Comparison of ENCODE assay signal across 14 mouse cellular contexts in the genomic region with DNA sequence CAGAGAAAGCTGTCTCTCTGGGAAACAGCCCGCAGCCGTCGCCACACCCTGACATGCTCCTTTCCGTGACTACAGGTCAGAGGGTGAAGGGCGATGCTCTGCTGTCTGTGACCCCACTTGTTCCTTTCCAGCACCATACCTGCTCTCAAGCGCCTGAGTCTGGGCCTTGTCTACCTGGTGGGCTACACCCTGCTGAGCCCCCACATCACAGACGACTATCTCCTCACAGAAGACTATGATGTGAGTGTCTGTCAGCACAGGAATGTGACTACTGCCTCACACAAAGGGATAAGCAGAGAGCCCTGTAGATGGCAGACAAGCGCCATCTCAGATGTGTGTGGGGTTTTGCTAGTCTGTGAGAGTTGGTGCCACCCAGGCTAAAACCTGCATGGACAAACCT. TPM values are rescaled to one million over a fixed set of nuclear protein-coding genes. Genes with fewer than 3 reads are reported as not detected.
A peak's percentile ranks its signal among the peaks of the same experiment; 100 is the strongest.
DNase-seq lines count a peak whose midpoint lies in the region; ATAC-seq and TF ChIP-seq lines count a peak whose summit lies in the region.
"Had no signal": no experiment of that assay in that cellular context is flagged by ENCODE, and none has a peak within 500 bp of the region (broad histone marks: within the 10 kb centered on the region; RNA-seq: fewer than 3 reads in every experiment).

No protein-coding gene starts in this region.

- no peak overlapping the region for H3K4me2 ChIP-seq in hindbrain, embryonic 11.5 days (replicated peaks; ENCODE audit: low read depth, low read length)
- H3K4me2 ChIP-seq in hindbrain, embryonic 16.5 days (ENCODE audit: low read length), result no peak overlapping the region
- no peak overlapping the region for H3K4me2 ChIP-seq in neural tube, embryonic 14.5 days (ENCODE audit: low read depth, low read length)
- no peak overlapping the region for H3K4me2 ChIP-seq in neural tube, embryonic 15.5 days
- H3K4me2 ChIP-seq: embryonic facial prominence, embryonic 13.5 days had no signal

- H3K4me3 ChIP-seq in hindbrain, embryonic 11.5 days (ENCODE audit: low read depth, low read length), result no peak overlapping the region
- no peak overlapping the region for H3K4me3 ChIP-seq in hindbrain, embryonic 16.5 days (ENCODE audit: low read length)
- no peak overlapping the region for H3K4me3 ChIP-seq in neural tube, embryonic 14.5 days (ENCODE audit: low read depth, low read length)
- H3K4me3 ChIP-seq in neural tube, embryonic 15.5 days (replicated peaks), result no peak overlapping the region
- no peak overlapping the region for H3K4me3 ChIP-seq in bone marrow, adult 2 months (replicated peaks; ENCODE audit: control insufficient read depth, low read depth, low read length)
- H3K4me3 ChIP-seq: embryonic facial prominence, embryonic 13.5 days had no signal

- H3K4me1 ChIP-seq in hindbrain, embryonic 11.5 days (replicated peaks; ENCODE audit: control insufficient read depth, insufficient read depth, low read length), result no peaks in the 10 kb centered on the region
- H3K4me1 ChIP-seq in hindbrain, embryonic 16.5 days (ENCODE audit: control insufficient read depth, insufficient read depth, low read depth, low read length), result no peaks in the 10 kb centered on the region
- no peaks in the 10 kb centered on the region for H3K4me1 ChIP-seq in neural tube, embryonic 14.5 days (ENCODE audit: control insufficient read depth, insufficient read depth, low read length)
- H3K4me1 ChIP-seq in neural tube, embryonic 15.5 days, result no peaks in the 10 kb centered on the region
- no peaks in the 10 kb centered on the region for H3K4me1 ChIP-seq in bone marrow, adult 2 months (ENCODE audit: control insufficient read depth, insufficient read depth, low read length)

- H3K27me3 ChIP-seq in hindbrain, embryonic 11.5 days (ENCODE audit: control insufficient read depth, insufficient read depth, low read length), result no peaks in the 10 kb centered on the region
- H3K27me3 ChIP-seq in hindbrain, embryonic 16.5 days (replicated peaks; ENCODE audit: control insufficient read depth, insufficient read depth, low read length), result no peaks in the 10 kb centered on the region
- no peaks in the 10 kb centered on the region for H3K27me3 ChIP-seq in neural tube, embryonic 14.5 days (ENCODE audit: control insufficient read depth, insufficient read depth, low read length)
- no peaks in the 10 kb centered on the region for H3K27me3 ChIP-seq in neural tube, embryonic 15.5 days (replicated peaks)
- H3K27me3 ChIP-seq: embryonic facial prominence, embryonic 13.5 days; Patski had no signal

- TF ChIP-seq CTCF in bone marrow, adult 2 months (IDR thresholded peaks at IDR 0.05; ENCODE audit: control insufficient read depth, insufficient read depth, low read length), result peak; percentile 23; the same call in 1 of the 2 replicates

- H3K9me3 ChIP-seq in hindbrain, embryonic 11.5 days (ENCODE audit: control insufficient read depth, low read length), result no peaks in the 10 kb centered on the region
- no peaks in the 10 kb centered on the region for H3K9me3 ChIP-seq in hindbrain, embryonic 16.5 days (ENCODE audit: control insufficient read depth, low read length)
- no peaks in the 10 kb centered on the region for H3K9me3 ChIP-seq in neural tube, embryonic 14.5 days (ENCODE audit: control insufficient read depth, low read length)
- no peaks in the 10 kb centered on the region for H3K9me3 ChIP-seq in neural tube, embryonic 15.5 days (replicated peaks)
- H3K9me3 ChIP-seq: embryonic facial prominence, embryonic 13.5 days had no signal

- 78% methylated on average over 8 of the region's 8 CpGs for WGBS in hindbrain, embryonic 11.5 days
- 72% methylated on average over 8 of the region's 8 CpGs for WGBS in hindbrain, embryonic 16.5 days
- 76% methylated on average over 8 of the region's 8 CpGs for WGBS in neural tube, embryonic 14.5 days
- 82% methylated on average over 8 of the region's 8 CpGs for WGBS in neural tube, embryonic 15.5 days
- WGBS in bone marrow, adult 2 months, result 90% methylated on average over 8 of the region's 8 CpGs

- DNase-seq in hindbrain, embryonic 11.5 days (ENCODE audit: low spot score), result no peak
- DNase-seq in thymus, postnatal 14 days, result peak; percentile 63
- no peak for DNase-seq in ovary, postnatal 14 days (ENCODE audit: low spot score)
- no peak for DNase-seq in adipocyte (ENCODE audit: low spot score)
- DNase-seq: cerebellum, adult 11 months; heart, adult 11 months; lung, postnatal 4 days had no signal

- no peak overlapping the region for H3K9ac ChIP-seq in hindbrain, embryonic 11.5 days (ENCODE audit: low read depth, low read length)
- H3K9ac ChIP-seq in hindbrain, embryonic 16.5 days (ENCODE audit: low read depth, low read length), result no peak overlapping the region
- H3K9ac ChIP-seq in neural tube, embryonic 14.5 days (replicated peaks; ENCODE audit: low read depth, low read length), result no peak overlapping the region
- no peak overlapping the region for H3K9ac ChIP-seq in neural tube, embryonic 15.5 days (replicated peaks)
- H3K9ac ChIP-seq: embryonic facial prominence, embryonic 13.5 days had no signal

- peak; percentile 28; the same call in 1 of the 2 replicates for ATAC-seq in hindbrain, embryonic 11.5 days (ENCODE audit: low FRiP score)
- ATAC-seq in hindbrain, embryonic 16.5 days, result no peak
- ATAC-seq in neural tube, embryonic 14.5 days (ENCODE audit: low read depth), result peak; percentile 33; the same call in 1 of the 2 replicates
- no peak for ATAC-seq in neural tube, embryonic 15.5 days (ENCODE audit: low FRiP score)
- ATAC-seq: inflammation-experienced regulatory T-cells, adult 6 months; Patski had no signal

- TF ChIP-seq POLR2A in bone marrow, adult 2 months (IDR thresholded peaks at IDR 0.05; ENCODE audit: borderline replicate concordance, control insufficient read depth, low read depth, low read length), result no peak

- H3K36me3 ChIP-seq in hindbrain, embryonic 11.5 days (ENCODE audit: control insufficient read depth, insufficient read depth, low read length), result peaks cover 18% of the 10 kb centered on the region
- peaks cover 25% of the 10 kb centered on the region for H3K36me3 ChIP-seq in hindbrain, embryonic 16.5 days (ENCODE audit: control insufficient read depth, insufficient read depth, low read length)
- H3K36me3 ChIP-seq in neural tube, embryonic 14.5 days (ENCODE audit: control insufficient read depth, insufficient read depth, low read length), result peaks cover 47% of the 10 kb centered on the region
- peaks cover 60% of the 10 kb centered on the region for H3K36me3 ChIP-seq in neural tube, embryonic 15.5 days

- H3K27ac ChIP-seq in hindbrain, embryonic 11.5 days (ENCODE audit: low read depth, low read length), result no peak overlapping the region
- no peak overlapping the region for H3K27ac ChIP-seq in hindbrain, embryonic 16.5 days (ENCODE audit: low read depth, low read length)
- H3K27ac ChIP-seq in neural tube, embryonic 14.5 days (ENCODE audit: low read depth, low read length), result no peak overlapping the region
- H3K27ac ChIP-seq in neural tube, embryonic 15.5 days (replicated peaks), result no peak overlapping the region
- no peak overlapping the region for H3K27ac ChIP-seq in bone marrow, adult 2 months (ENCODE audit: control insufficient read depth, insufficient read depth, low read depth, low read length, poor library complexity)
- H3K27ac ChIP-seq: embryonic facial prominence, embryonic 13.5 days had no signal

RNA-seq across cellular contexts. Expression of a gene that starts 10.6 kb away (rescaled TPM):
- polyA plus RNA-seq in hindbrain, embryonic 11.5 days (2014; fragmentation: Nextera tagmentation; extraction: Ambion mirVana), result 196 and 203 TPM in 2 replicates
- polyA plus RNA-seq in hindbrain, embryonic 16.5 days (2015; fragmentation: Nextera tagmentation; extraction: Ambion mirVana), result 104 and 108 TPM in 2 replicates
- polyA plus RNA-seq in neural tube, embryonic 14.5 days (2014; fragmentation: Nextera tagmentation; extraction: Ambion mirVana), result 94.2 and 99.8 TPM in 2 replicates
- 99.9 and 132 TPM in 2 replicates for polyA plus RNA-seq in neural tube, embryonic 15.5 days (2015; fragmentation: Nextera tagmentation; extraction: Ambion mirVana)
- 101 and 149 TPM in 2 replicates for polyA plus RNA-seq in bone marrow, adult 2 months (2011; ENCODE audit: insufficient read depth, insufficient read length, low replicate concordance, missing spikeins)

RNA-seq across cellular contexts. Expression of a gene that starts 10.8 kb away (rescaled TPM):
- 318 and 336 TPM in 2 replicates for polyA plus RNA-seq in hindbrain, embryonic 11.5 days (2014; fragmentation: Nextera tagmentation; extraction: Ambion mirVana)
- 249 and 250 TPM in 2 replicates for polyA plus RNA-seq in hindbrain, embryonic 16.5 days (2015; fragmentation: Nextera tagmentation; extraction: Ambion mirVana)
- 242 and 258 TPM in 2 replicates for polyA plus RNA-seq in neural tube, embryonic 14.5 days (2014; fragmentation: Nextera tagmentation; extraction: Ambion mirVana)
- polyA plus RNA-seq in neural tube, embryonic 15.5 days (2015; fragmentation: Nextera tagmentation; extraction: Ambion mirVana), result 267 and 291 TPM in 2 replicates
- polyA plus RNA-seq in bone marrow, adult 2 months (2011; ENCODE audit: insufficient read depth, insufficient read length, low replicate concordance, missing spikeins), result 143 and 213 TPM in 2 replicates

RNA-seq across cellular contexts. Expression of a gene that starts 37.2 kb away (rescaled TPM):
- polyA plus RNA-seq in hindbrain, embryonic 11.5 days (2014; fragmentation: Nextera tagmentation; extraction: Ambion mirVana), result 7.1 and 7.9 TPM in 2 replicates
- polyA plus RNA-seq in hindbrain, embryonic 16.5 days (2015; fragmentation: Nextera tagmentation; extraction: Ambion mirVana), result 4.8 and 4.9 TPM in 2 replicates
- polyA plus RNA-seq in neural tube, embryonic 14.5 days (2014; fragmentation: Nextera tagmentation; extraction: Ambion mirVana), result 2.6 and 4.4 TPM in 2 replicates
- 4.8 and 24.7 TPM in 2 replicates for polyA plus RNA-seq in neural tube, embryonic 15.5 days (2015; fragmentation: Nextera tagmentation; extraction: Ambion mirVana)
- polyA plus RNA-seq in bone marrow, adult 2 months (2011; ENCODE audit: insufficient read depth, insufficient read length, low replicate concordance, missing spikeins), result 239 and 439 TPM in 2 replicates

RNA-seq across cellular contexts. Expression of a gene that starts 38.5 kb away (rescaled TPM):
- 37.5 and 43.2 TPM in 2 replicates for polyA plus RNA-seq in hindbrain, embryonic 11.5 days (2014; fragmentation: Nextera tagmentation; extraction: Ambion mirVana)
- polyA plus RNA-seq in hindbrain, embryonic 16.5 days (2015; fragmentation: Nextera tagmentation; extraction: Ambion mirVana), result 51.1 and 53.7 TPM in 2 replicates
- 40.0 and 44.7 TPM in 2 replicates for polyA plus RNA-seq in neural tube, embryonic 14.5 days (2014; fragmentation: Nextera tagmentation; extraction: Ambion mirVana)
- 47.2 and 56.6 TPM in 2 replicates for polyA plus RNA-seq in neural tube, embryonic 15.5 days (2015; fragmentation: Nextera tagmentation; extraction: Ambion mirVana)
- 67.0 and 77.5 TPM in 2 replicates for polyA plus RNA-seq in bone marrow, adult 2 months (2011; ENCODE audit: insufficient read depth, insufficient read length, low replicate concordance, missing spikeins)

RNA-seq across cellular contexts. Expression of a gene that starts 39.8 kb away (rescaled TPM):
- polyA plus RNA-seq in hindbrain, embryonic 11.5 days (2014; fragmentation: Nextera tagmentation; extraction: Ambion mirVana), result 553 and 590 TPM in 2 replicates
- polyA plus RNA-seq in hindbrain, embryonic 16.5 days (2015; fragmentation: Nextera tagmentation; extraction: Ambion mirVana), result 587 and 645 TPM in 2 replicates
- polyA plus RNA-seq in neural tube, embryonic 14.5 days (2014; fragmentation: Nextera tagmentation; extraction: Ambion mirVana), result 634 and 689 TPM in 2 replicates
- 572 and 623 TPM in 2 replicates for polyA plus RNA-seq in neural tube, embryonic 15.5 days (2015; fragmentation: Nextera tagmentation; extraction: Ambion mirVana)
- 138 and 208 TPM in 2 replicates for polyA plus RNA-seq in bone marrow, adult 2 months (2011; ENCODE audit: insufficient read depth, insufficient read length, low replicate concordance, missing spikeins)

Comparison
In these comparisons a context has a peak if more than half of its experiments do, and no peak if none do; other contexts are left out.
1. ATAC-seq: peak in hindbrain, embryonic 11.5 days (single experiment) and neural tube, embryonic 14.5 days (single experiment); none in hindbrain, embryonic 16.5 days (single experiment) and neural tube, embryonic 15.5 days (single experiment).